8 mouse cellular contexts compared by ENCODE assay signal in genomic region chr14:87568447-87568908, GRCm38 (mm10).
DNase-seq lines count a peak whose midpoint lies in the region; ATAC-seq and TF ChIP-seq lines count a peak whose summit lies in the region.

No protein-coding gene starts in this region.

- peak; percentile 72 for DNase-seq in Muller cell, postnatal 12 days (ENCODE audit: inconsistent ontology term)
- peak; percentile 46 to 48 for DNase-seq in cerebellum, adult 2 months
- DNase-seq in frontal cortex, postnatal 14 days (ENCODE audit: low spot score in 2 of 2), result peak; percentile 34 to 38
- peak; percentile 54 for DNase-seq in heart, postnatal 4 days
- DNase-seq in left cerebral cortex, adult 18-20 months (ENCODE audit: low spot score in 2 of 2), result peak; percentile 54 to 68
- peak; percentile 69 for DNase-seq in lung, postnatal 14 days
- DNase-seq in right cerebral cortex, postnatal 14 days, result peak; percentile 52

- H3K4me3 ChIP-seq in cerebellum, adult 2 months (replicated peaks; ENCODE audit: insufficient read depth, low read depth, low read length), result peak overlapping the region; percentile 56

- ATAC-seq in erythroid progenitor cell, adult 5-6 weeks (replicated peaks; ENCODE audit: low FRiP score, poor library complexity, severe bottlenecking), result no peak

- no peaks in the 10 kb centered on the region for H3K4me1 ChIP-seq in cerebellum, adult 2 months (ENCODE audit: control insufficient read depth, insufficient read depth, low read length)

- H3K27ac ChIP-seq in cerebellum, adult 2 months (ENCODE audit: insufficient read depth, low read length), result no peak overlapping the region

- WGBS in cerebellum, adult 2 months, result under 1% methylated on average over 15 of the region's 15 CpGs

- TF ChIP-seq CTCF in cerebellum, adult 2 months (IDR thresholded peaks at IDR 0.05; ENCODE audit: borderline replicate concordance, insufficient read depth, low read depth, low read length), result no peak

- H3K27me3 ChIP-seq in cerebellum, adult 2 months (ENCODE audit: control insufficient read depth, insufficient read depth, low read length), result no peaks in the 10 kb centered on the region

- no peak for TF ChIP-seq POLR2A in cerebellum, adult 2 months (IDR thresholded peaks at IDR 0.05; ENCODE audit: borderline replicate concordance, insufficient read depth, low read length)
